Mouse (Mus musculus) kidney, postnatal 0 days (tissue): ENCODE measurements around the gene Hoxa1. TPM values are rescaled to one million over a fixed set of nuclear protein-coding genes. Genes with fewer than 3 reads are reported as not detected.

Experiments
- ATAC-seq: fragments of 200-750 bp; cut with Nextera tagmentation; replicated peaks from 2 replicates; pipeline ENCODE4 v1.8.0; 2017; ENCODE audit warnings: low read depth, moderate number of reproducible peaks, moderate TSS enrichment, moderate library complexity; ENCODE audit not compliant: low FRiP score
- DNase-seq: peaks from one replicate; pipeline ENCODE4 v3.0.0-alpha.2; 2016; ENCODE audit warnings: low spot score
- H3K27ac ChIP-seq: fragments of 300-500 bp; sonication (generic); 2 replicates; pipeline ENCODE4 v1.5.1; 2014; ENCODE audit warnings: mild to moderate bottlenecking
- H3K27me3 ChIP-seq: fragments of 300-500 bp; sonication (generic); 2 replicates; pipeline ENCODE4 v1.6.1; 2014; ENCODE audit warnings: low read length, mixed read lengths; ENCODE audit not compliant: insufficient read depth
- H3K36me3 ChIP-seq: fragments of 300-500 bp; sonication (generic); 2 replicates; pipeline ENCODE4 v1.6.1; 2014; ENCODE audit warnings: low read length, mixed read lengths; ENCODE audit not compliant: insufficient read depth
- H3K4me1 ChIP-seq: fragments of 300-500 bp; sonication (generic); replicated peaks from 2 replicates; pipeline ENCODE4 v1.6.1; 2014; ENCODE audit warnings: antibody characterized with exemption, low read length, mixed read lengths; ENCODE audit not compliant: insufficient read depth
- H3K4me2 ChIP-seq: fragments of 300-500 bp; sonication (generic); 2 replicates; pipeline ENCODE4 v1.6.1; 2014; ENCODE audit warnings: mild to moderate bottlenecking, low read length, moderate library complexity, mixed read lengths
- H3K4me3 ChIP-seq: fragments of 300-500 bp; sonication (generic); replicated peaks from 2 replicates; pipeline ENCODE4 v1.5.1; 2014; ENCODE audit warnings: low read depth, low read length
- H3K9ac ChIP-seq: fragments of 300-500 bp; sonication (generic); 2 replicates; pipeline ENCODE4 v1.6.1; 2014; ENCODE audit warnings: low read depth, low read length
- H3K9me3 ChIP-seq: fragments of 300-500 bp; sonication (generic); replicated peaks from 2 replicates; pipeline ENCODE4 v1.6.1; 2016; ENCODE audit warnings: low read length, inconsistent platforms, mixed read lengths
- CTCF ChIP-seq: IDR thresholded peaks from 2 replicates; pipeline ENCODE4 v1.5.1; 2016; ENCODE audit warnings: antibody characterized with exemption, low read depth, mild to moderate bottlenecking, moderate library complexity
- WGBS: fragments of 180-500 bp; shearing (Covaris S2); extraction: QIAGEN DNeasy Blood & Tissue Kit; methylation state at CpG from one replicate; pipeline ENCODE4 v1.1.7; 2014; 5-methylcytosine and 5-hydroxymethylcytosine counted together
- polyA plus RNA-seq: library from polyadenylated mRNA; unstranded; fragments of >200 nt; fragmentation: Nextera tagmentation; extraction: Ambion mirVana; gene quantifications from 2 replicates; pipeline ENCODE4 v1.2.1, GENCODE M21; 2015

Hoxa1 gene
- polyA plus RNA-seq, 1 experiment from 2014 or later, result 0.64 TPM

DNA sequence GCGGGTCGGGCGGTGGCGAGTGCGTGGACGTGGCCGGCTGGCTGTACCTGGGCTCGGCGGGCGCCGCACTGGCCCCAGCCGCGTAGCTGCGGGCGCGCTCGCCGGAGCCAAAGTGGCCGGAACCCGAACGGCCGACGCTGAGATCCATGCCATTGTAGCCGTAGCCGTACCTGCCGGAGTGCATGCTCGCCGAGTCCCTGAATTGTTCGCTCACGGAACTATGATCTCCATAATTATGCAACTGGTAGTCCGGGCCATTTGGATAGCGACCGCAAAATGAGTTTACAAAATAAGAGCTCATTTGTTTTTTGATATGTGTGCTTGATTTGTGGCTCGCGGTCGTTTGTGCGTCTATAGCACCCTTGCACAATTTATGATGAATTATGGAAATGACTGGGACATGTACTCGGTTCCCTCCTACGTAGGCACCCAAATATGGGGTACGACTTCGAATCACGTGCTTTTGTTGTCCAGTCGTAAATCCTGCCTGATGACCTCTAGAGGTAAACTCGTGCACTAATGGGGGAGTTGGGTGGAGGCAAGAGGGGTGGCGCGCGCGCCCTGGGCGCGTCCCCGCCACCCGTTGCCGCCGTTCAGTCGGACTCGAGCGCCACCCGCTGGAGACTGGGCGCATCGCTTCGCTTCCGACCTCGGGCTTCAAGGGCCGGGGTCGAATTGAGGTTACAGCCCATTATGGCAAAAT is 46.1 kb upstream of the Hoxa1 start, which contains the start of gene Hoxa5:
Hoxa5 (minus strand) TSS at position 538 of the 703 bp plus-strand sequence.
- peaks cover 32% of the 10 kb centered on the region for H3K4me1 ChIP-seq
- peak; percentile 89 for TF ChIP-seq CTCF
- H3K4me3 ChIP-seq, result peak within 1 kb of the TSS; percentile 59
- DNase-seq (peak; percentile 98), ATAC-seq (peak; percentile 74)
- 3% methylated on average over 65 of the region's 65 CpGs for WGBS
- H3K4me2 ChIP-seq, result peak within 1 kb of the TSS; percentile 89
- H3K27ac ChIP-seq, result peak within 1 kb of the TSS; percentile 74
- 0 out of 2 replicates have a peak, but pooled peaks cover 7% of the 10 kb centered on the region for H3K36me3 ChIP-seq
- H3K9me3 ChIP-seq, result no peaks in the 10 kb centered on the region
- no peaks in the 10 kb centered on the region for H3K27me3 ChIP-seq
- H3K9ac ChIP-seq, result peak within 1 kb of the TSS; percentile 76

DNA sequence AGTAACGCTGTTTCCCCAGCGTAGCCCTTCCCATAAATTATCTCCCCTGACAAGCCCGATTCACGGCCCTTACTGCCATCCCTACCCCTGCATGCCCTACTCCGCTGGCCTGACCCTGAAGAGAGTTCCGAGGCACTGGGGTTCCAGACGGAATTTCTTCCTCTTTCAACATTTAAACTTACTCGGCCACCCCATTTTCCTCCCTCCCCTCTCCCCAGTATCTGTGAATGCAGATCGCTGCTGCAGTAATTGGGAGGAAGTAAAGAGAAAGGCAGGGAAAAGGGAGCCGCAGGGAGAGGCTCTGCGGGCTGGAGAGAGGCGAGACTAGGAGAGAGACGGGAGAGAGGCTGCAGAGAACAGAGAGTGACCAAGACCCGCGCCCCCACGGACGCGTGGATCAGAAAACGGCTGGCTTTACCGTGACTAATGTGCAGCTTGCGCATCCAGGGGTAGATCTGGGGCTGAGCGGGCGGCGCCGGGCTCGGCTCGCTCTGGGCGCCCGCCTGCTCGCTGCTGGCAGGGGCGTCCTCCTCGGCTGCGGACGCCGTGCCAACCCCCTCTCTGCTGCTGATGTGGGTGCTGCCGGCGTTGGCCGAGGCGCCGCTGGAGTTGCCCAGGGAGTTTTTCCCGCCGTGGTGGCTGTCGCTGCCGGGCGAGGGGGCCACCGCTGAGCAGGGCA is 45.4 kb upstream of the Hoxa1 start:
- DNase-seq, result no peak
- ATAC-seq, result peak; percentile 6; the same call in 1 of the 2 replicates
- Histone ChIP-seq H3K4me2 (peak overlapping the region; percentile 89), H3K4me3 (peak overlapping the region; percentile 59), H3K27ac (peak overlapping the region; percentile 74), H3K4me1 (peaks cover 32% of the 10 kb centered on the region), H3K36me3 (0 out of 2 replicates have a peak, but pooled peaks cover 10% of the 10 kb centered on the region), H3K9me3 (no peaks in the 10 kb centered on the region), H3K27me3 (no peaks in the 10 kb centered on the region), H3K9ac (peak overlapping the region; percentile 76)
- 0 out of 2 replicates have a peak, but pooled peaks have one; percentile 1 for TF ChIP-seq CTCF
- WGBS, result 6% methylated on average over 44 of the region's 46 CpGs

DNA sequence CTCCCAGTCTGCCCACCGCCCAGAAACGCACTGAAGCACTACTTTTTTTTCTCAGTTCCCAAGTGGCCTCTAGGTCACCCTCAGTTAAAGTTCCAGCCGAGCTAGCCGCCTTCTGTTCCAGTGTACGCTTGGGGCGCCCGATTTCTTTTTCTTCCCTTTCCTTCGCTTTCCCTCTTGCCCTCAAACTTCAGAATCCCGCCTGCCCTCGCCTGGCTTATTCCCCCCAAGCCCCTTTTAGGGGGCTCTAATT is 44.9 kb upstream of the Hoxa1 start:
- DNase-seq, result peak; percentile 83
- Histone ChIP-seq H3K4me3 (peak overlapping the region; percentile 59), H3K36me3 (0 out of 2 replicates have a peak, but pooled peaks cover 11% of the 10 kb centered on the region), H3K9ac (peak overlapping the region; percentile 76), H3K4me2 (peak overlapping the region; percentile 89), H3K9me3 (no peaks in the 10 kb centered on the region), H3K27ac (peak overlapping the region; percentile 74), H3K27me3 (no peaks in the 10 kb centered on the region), H3K4me1 (peaks cover 30% of the 10 kb centered on the region)
- peak; percentile 18; the same call in 1 of the 2 replicates for TF ChIP-seq CTCF
- 13% methylated on average over 10 of the region's 10 CpGs for WGBS
- no peak for ATAC-seq

DNA sequence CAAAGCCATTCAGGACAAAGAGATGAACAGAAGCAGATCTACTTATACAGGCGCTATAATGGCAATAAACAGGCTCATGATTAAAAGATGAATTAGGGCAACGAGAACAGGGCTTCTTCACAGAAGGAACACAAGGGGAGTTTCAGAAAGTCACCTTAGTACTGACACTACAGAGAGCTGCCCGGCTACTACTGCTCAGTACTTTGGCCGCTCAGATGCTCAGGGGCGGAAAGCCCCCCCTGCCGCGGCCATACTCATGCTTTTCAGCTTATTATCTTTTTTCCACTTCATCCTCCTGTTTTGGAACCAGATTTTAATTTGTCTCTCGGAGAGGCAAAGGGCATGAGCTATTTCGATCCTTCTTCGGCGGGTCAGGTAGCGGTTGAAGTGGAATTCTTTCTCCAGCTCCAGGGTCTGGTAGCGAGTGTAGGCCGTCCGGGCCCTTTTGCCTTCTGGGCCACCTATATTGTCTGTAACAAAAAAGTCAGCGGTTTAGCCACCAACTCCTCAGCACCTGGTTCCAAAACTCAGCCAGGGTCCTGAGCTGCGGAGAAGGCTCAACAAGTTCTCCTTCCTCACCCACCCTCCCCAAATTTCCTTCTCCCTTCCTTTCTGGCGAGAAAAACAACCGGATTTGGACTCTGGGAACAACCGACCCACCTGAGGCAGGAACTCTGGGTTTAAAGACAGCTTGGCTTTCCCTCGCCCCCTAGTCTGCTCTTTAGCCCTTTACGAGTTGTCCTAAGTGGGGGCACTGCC is 44.4 kb upstream of the Hoxa1 start:
- H3K9ac ChIP-seq, result peak overlapping the region; percentile 76
- TF ChIP-seq CTCF, result no peak
- peak overlapping the region; percentile 59 for H3K4me3 ChIP-seq
- peak overlapping the region; percentile 74 for H3K27ac ChIP-seq
- peak overlapping the region; percentile 89 for H3K4me2 ChIP-seq
- 0 out of 2 replicates have a peak, but pooled peaks cover 11% of the 10 kb centered on the region for H3K36me3 ChIP-seq
- DNase-seq (no peak), ATAC-seq (no peak)
- WGBS, result 25% methylated on average over 22 of the region's 22 CpGs
- no peaks in the 10 kb centered on the region for H3K9me3 ChIP-seq
- H3K27me3 ChIP-seq, result no peaks in the 10 kb centered on the region
- peaks cover 31% of the 10 kb centered on the region for H3K4me1 ChIP-seq

DNA sequence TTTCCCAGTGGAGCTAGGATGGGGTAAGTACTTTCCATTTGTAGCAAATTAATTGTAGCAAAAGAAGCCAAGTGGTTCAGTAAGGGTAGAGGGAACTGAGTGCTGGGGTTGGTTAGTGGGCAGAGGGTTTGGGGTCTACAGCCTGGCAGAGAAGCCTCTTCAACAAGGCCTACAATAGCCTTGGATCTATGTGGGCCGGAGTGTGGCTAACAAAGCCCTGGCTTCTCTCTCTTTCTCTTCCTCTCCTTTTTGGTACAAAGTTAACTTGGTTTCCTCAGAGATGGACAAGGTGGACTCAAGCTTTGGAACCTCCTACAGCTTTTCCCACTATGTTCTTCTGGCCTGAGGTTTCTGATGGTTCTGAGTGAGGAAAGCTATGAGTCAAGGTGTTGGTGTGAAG is 43.2 kb upstream of the Hoxa1 start:
- Histone ChIP-seq H3K4me3 (no peak overlapping the region; the same call in 1 of the 2 replicates), H3K9ac (no peak overlapping the region), H3K27me3 (no peaks in the 10 kb centered on the region), H3K4me2 (peak overlapping the region; percentile 0; the same call in 1 of the 2 replicates), H3K4me1 (peaks cover 24% of the 10 kb centered on the region), H3K27ac (no peak overlapping the region), H3K9me3 (no peaks in the 10 kb centered on the region), H3K36me3 (0 out of 2 replicates have a peak, but pooled peaks cover 11% of the 10 kb centered on the region)
- 56% methylated on average over 1 of the region's 1 CpGs for WGBS
- no peak for ATAC-seq
- DNase-seq, result no peak
- TF ChIP-seq CTCF, result no peak
